Mouse (Mus musculus) kidney, adult 11 months (tissue): ENCODE data around the gene Vmn2r34.
"Not testable (repeated sequence)": the region's sequence is repeated elsewhere in the genome, so short reads cannot be mapped to it uniquely, and the experiment has no call there.

Source experiments
- DNase-seq: peaks from one replicate; pipeline ENCODE4 v3.0.0; 2022

Gene Vmn2r34

GRCm38 (mm10) chr7:7689413-7689812 lies at the start of gene Vmn2r34:
Gene Vmn2r34, minus strand, starts transcription at chr7:7689513.
- not testable (repeated sequence) for DNase-seq

- not testable (repeated sequence) for DNase-seq
Measured at GRCm38 (mm10) chr7:7674032-7674431, 15.3 kb downstream of the Vmn2r34 start.
